Mouse (Mus musculus) ES-E14 (cell line): Measurements from ENCODE around the gene Atg9b. TPM values are rescaled to one million over a fixed set of nuclear protein-coding genes. Genes with fewer than 3 reads are reported as not detected.

Source experiments
- DNase-seq: peaks from one replicate; pipeline ENCODE4 v3.0.0-alpha.2; 2013; ENCODE audit warnings: low read depth, low spot score
- H3K27ac ChIP-seq: 2 replicates; pipeline ENCODE4 v1.5.1; 2012; ENCODE audit warnings: low read depth, mild to moderate bottlenecking, low read length, moderate library complexity, mixed read lengths; ENCODE audit not compliant: poor library complexity, insufficient read depth, severe bottlenecking
- H3K36me3 ChIP-seq: 2 replicates; pipeline ENCODE4 v1.6.1; 2012; ENCODE audit warnings: mild to moderate bottlenecking, low read length, moderate library complexity, mixed read lengths; ENCODE audit not compliant: control insufficient read depth, poor library complexity, insufficient read depth, severe bottlenecking
- H3K4me1 ChIP-seq, 2 experiments: fragments of 150-350 bp in 1 of 2; sonication (generic) in 1 of 2; 2 replicates each; pipeline ENCODE4 v1.6.1; 2012; ENCODE audit warnings: low read length in 2 of 2, mild to moderate bottlenecking in 1 of 2, mixed read lengths in 1 of 2; ENCODE audit not compliant: control insufficient read depth in 2 of 2, insufficient read depth in 2 of 2, poor library complexity in 1 of 2
- H3K4me3 ChIP-seq, 2 experiments: fragments of 150-350 bp in 1 of 2; sonication (generic) in 1 of 2; 2 replicates each; pipeline ENCODE4 v1.5.1; 2012; ENCODE audit warnings: low read length in 2 of 2, low read depth in 1 of 2, mild to moderate bottlenecking in 1 of 2, mixed read lengths in 1 of 2; ENCODE audit not compliant: insufficient read depth in 1 of 2, poor library complexity in 1 of 2, severe bottlenecking in 1 of 2
- H3K9ac ChIP-seq: 2 replicates; pipeline ENCODE4 v1.6.1; 2012; ENCODE audit warnings: low read depth, mild to moderate bottlenecking, low read length, mixed read lengths; ENCODE audit not compliant: poor library complexity, insufficient read depth, severe bottlenecking
- H3K9me3 ChIP-seq: fragments of 150-350 bp; sonication (generic); 2 replicates; pipeline ENCODE4 v1.6.1; 2012; ENCODE audit warnings: low read depth, mild to moderate bottlenecking, low read length; ENCODE audit not compliant: control insufficient read depth, insufficient read depth
- CHD2 ChIP-seq: IDR thresholded peaks from 2 replicates; pipeline ENCODE4 v1.6.1; 2014; ENCODE audit warnings: mild to moderate bottlenecking, low read depth, low read length, inconsistent platforms
- HCFC1 ChIP-seq: IDR thresholded peaks from 2 replicates; pipeline ENCODE4 v1.6.1; 2012; ENCODE audit warnings: low read length, inconsistent platforms, borderline replicate concordance; ENCODE audit not compliant: insufficient read depth
- MAFK ChIP-seq: IDR thresholded peaks from 2 replicates; pipeline ENCODE4 v1.6.1; 2014; ENCODE audit warnings: mild to moderate bottlenecking, low read depth, low read length, inconsistent platforms; ENCODE audit not compliant: insufficient read depth
- ZC3H11A ChIP-seq: IDR thresholded peaks from 2 replicates; pipeline ENCODE4 v1.6.1; 2012; ENCODE audit warnings: low read depth, mild to moderate bottlenecking, inconsistent platforms, low read length, borderline replicate concordance
- ZNF384 ChIP-seq: IDR thresholded peaks from 2 replicates; pipeline ENCODE4 v1.6.1; 2012; ENCODE audit warnings: low read depth, low read length, inconsistent platforms
- in situ Hi-C, 2 experiments: fragments of 600-800 bp; cut with MboI; formaldehyde crosslinking; loops; one replicate each; pipeline ENCODE4 v1.15.1; 2025; ENCODE audit warnings: low sequenced_read_pairs in 2 of 2, inconsistent platforms in 1 of 2; ENCODE audit not compliant: unreplicated experiment in 2 of 2
- total RNA-seq: library from RNA; depleted of rRNA; stranded (reverse); fragments of 300-350 nt; gene quantifications from 2 replicates; pipeline ENCODE4 v1.2.3, GENCODE M21; 2012

Atg9b gene
- total RNA-seq, 1 experiment: 3.7 TPM

DNA sequence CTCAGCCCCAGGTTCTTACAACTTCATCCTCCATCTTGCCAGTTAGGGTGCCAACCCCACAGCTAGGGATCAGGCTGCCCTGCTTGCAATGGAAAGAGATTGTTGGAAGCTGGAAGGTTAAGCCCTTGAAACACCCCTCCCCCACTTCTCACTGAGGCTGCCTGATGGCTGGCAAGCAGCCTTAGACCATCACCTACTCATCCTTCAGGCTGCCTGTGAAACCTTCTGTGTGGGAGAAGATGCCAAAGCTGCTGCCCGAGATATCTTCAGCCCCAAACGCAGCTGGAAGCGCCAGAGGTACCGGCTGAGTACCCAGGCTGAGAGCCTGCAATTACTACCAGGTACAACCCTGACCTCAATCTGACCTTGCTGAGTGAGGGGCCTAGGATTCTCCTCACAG lies 12.4 kb downstream of the Atg9b start:
- no peak for DNase-seq
- peaks cover 2 to 14% of the 10 kb centered on the region in 2 experiments; a peak in 1 of 4 replicates for H3K4me1 ChIP-seq
- TF ChIP-seq CHD2 (no peak), MAFK (no peak), ZC3H11A (no peak), ZNF384 (no peak), HCFC1 (no peak)
- no peaks in the 10 kb centered on the region for H3K9me3 ChIP-seq
- in situ Hi-C loops: no loop called here
- H3K36me3 ChIP-seq: no peaks in the 10 kb centered on the region
- no peak overlapping the region for H3K4me3 ChIP-seq
- H3K9ac ChIP-seq: no peak overlapping the region
- H3K27ac ChIP-seq: no peak overlapping the region

DNA sequence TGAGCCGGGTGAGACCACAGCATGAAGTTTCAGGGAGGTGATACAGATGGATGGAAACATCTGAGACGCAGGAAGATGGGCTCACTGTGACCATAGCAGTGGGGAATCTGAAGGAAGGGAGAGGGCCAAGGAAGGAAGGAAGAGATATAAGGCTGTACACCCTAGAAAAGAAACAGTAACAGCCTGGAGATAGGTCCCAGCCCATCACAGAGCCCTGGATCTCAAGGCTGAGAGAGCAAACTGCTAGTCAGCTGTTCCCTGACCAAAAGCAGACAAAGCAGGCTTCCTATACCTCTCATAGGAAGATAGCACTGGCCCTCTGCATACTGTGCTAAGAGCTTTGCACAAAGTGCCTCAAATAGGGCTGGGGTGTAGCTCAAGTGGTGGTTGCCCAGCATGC lies 13.2 kb downstream of the Atg9b start:
- Histone ChIP-seq H3K4me3 (no peak overlapping the region), H3K9ac (no peak overlapping the region), H3K4me1 (peaks cover 0 to 14% of the 10 kb centered on the region in 2 experiments; a peak in 1 of 4 replicates), H3K36me3 (no peaks in the 10 kb centered on the region), H3K27ac (no peak overlapping the region), H3K9me3 (no peaks in the 10 kb centered on the region)
- TF ChIP-seq CHD2: no peak
- no peak for TF ChIP-seq ZC3H11A
- TF ChIP-seq ZNF384: no peak
- no peak for TF ChIP-seq HCFC1
- TF ChIP-seq MAFK: no peak
- DNase-seq: no peak
- in situ Hi-C loops: no loop called here

DNA sequence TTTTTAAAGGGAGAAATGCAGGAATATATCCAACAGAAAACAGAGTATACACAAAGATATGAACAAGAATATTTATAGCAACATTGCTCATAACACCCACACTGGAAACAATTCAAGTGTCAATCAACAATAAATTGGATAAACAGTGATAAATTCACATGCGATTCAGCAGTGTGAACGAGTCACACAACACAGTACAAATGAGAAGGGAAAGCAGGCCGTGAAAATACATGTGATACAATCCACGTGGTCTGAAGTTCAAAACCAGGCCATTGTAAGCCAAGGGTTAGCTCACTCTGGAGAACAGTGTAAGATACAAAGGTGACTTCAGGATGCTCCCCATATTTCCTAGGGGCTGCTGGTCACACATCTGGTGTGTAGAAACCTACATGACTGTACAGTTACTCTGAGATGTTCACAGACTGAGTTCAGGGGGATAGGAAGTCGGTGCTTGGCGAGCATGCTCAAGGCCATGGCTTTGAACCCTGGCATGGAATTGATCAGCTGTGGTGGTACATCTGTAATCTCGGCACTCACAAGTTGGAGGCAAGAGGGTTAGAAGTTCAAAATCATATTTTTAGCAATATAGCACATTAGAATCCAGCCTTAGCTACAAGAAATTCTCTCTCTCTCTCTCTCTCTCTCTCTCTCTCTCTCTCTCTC lies 17.1 kb downstream of the Atg9b start:
- Histone ChIP-seq H3K4me1 (peaks cover 0 to 9% of the 10 kb centered on the region in 2 experiments; a peak in 1 of 4 replicates), H3K4me3 (no peak overlapping the region), H3K36me3 (no peaks in the 10 kb centered on the region), H3K9me3 (no peaks in the 10 kb centered on the region), H3K27ac (no peak overlapping the region), H3K9ac (no peak overlapping the region)
- TF ChIP-seq MAFK: no peak
- TF ChIP-seq HCFC1: no peak
- no peak for TF ChIP-seq CHD2
- TF ChIP-seq ZNF384: no peak
- TF ChIP-seq ZC3H11A: no peak
- in situ Hi-C loops: no loop called here
- no peak for DNase-seq

DNA sequence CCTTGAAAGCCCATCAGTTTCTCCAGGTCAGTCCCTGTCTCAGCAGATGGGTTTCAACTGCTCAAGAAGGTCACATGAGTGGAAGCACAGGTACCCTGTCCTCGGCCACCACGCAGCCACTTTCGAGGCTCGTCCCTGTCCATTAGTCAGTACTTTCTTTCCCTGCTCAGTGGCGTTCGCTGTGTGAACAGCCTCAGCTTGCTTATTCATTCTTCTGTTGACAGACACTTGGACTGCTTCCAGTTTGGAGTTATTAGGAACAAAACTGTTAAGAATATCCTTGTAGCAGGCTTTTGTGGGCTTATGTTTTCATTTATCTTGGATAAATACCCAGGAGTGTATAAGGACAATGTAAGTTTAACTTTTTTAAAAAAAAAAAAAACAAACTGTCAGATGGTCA lies 17.7 kb downstream of the Atg9b start:
- 0 out of 4 replicates have a peak, but pooled peaks cover 0 to 3% of the 10 kb centered on the region in 2 experiments for H3K4me1 ChIP-seq
- H3K9ac ChIP-seq: no peak overlapping the region
- H3K9me3 ChIP-seq: no peaks in the 10 kb centered on the region
- no peaks in the 10 kb centered on the region for H3K36me3 ChIP-seq
- no peak for DNase-seq
- no peak for TF ChIP-seq ZC3H11A
- TF ChIP-seq ZNF384: no peak
- TF ChIP-seq MAFK: no peak
- TF ChIP-seq CHD2: no peak
- TF ChIP-seq HCFC1: no peak
- H3K4me3 ChIP-seq: no peak overlapping the region
- in situ Hi-C loops: no loop called here
- H3K27ac ChIP-seq: no peak overlapping the region
